Mouse (Mus musculus): Measurements from ENCODE around the gene Strip2.

- TF ChIP-seq TAL1 (conservative IDR thresholded peaks at IDR 0.05; ENCODE audit: low read depth, low read length) (no peak), CTCF (IDR thresholded peaks at IDR 0.05; ENCODE audit: low read depth, low read length) (no peak), GATA1 (IDR thresholded peaks at IDR 0.05; ENCODE audit: borderline replicate concordance, low read length) (no peak)
Observed at GRCm38 (mm10) chr6:29930087-29930486, 13.3 kb downstream of the Strip2 start.

All from G1E (cell line).